Mouse (Mus musculus): Measurements from ENCODE around the gene Grin3a.

DNA sequence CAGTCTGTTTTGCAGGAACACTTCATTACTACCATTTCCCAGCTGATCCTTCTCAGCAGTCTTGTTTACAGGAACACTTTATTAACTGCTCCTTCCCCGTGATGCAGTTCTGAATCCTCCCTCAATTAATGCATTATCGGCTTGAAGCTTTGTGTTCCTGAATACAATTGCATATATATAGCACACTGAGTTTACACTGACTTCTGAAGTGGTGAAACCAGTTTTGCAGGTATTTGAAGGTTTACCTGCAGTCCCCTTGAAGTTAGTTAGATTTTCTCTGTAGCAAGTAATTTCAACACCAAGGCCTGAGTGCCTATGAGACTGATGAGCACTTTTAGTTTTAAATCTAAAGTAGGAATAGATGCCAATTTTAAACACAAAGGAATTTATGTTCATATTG lies 223.3 kb downstream of the Grin3a start:
- TF ChIP-seq POLR2A (IDR thresholded peaks at IDR 0.05; ENCODE audit: insufficient read length, low read depth) (no peak), MAX (IDR thresholded peaks at IDR 0.05; ENCODE audit: low read depth) (no peak), POLR2AphosphoS2 (IDR thresholded peaks at IDR 0.05; ENCODE audit: insufficient read length, low read depth) (no peak), TCF12 (IDR thresholded peaks at IDR 0.05; ENCODE audit: insufficient read depth, poor library complexity, severe bottlenecking) (no peak), TCF3 (IDR thresholded peaks at IDR 0.05; ENCODE audit: insufficient read length, low read depth) (no peak), SRF (IDR thresholded peaks at IDR 0.05; ENCODE audit: control insufficient read depth, insufficient read length, low read depth) (no peak), CEBPB (IDR thresholded peaks at IDR 0.05; ENCODE audit: insufficient read depth, poor library complexity, severe bottlenecking) (no peak), REST (IDR thresholded peaks at IDR 0.05; ENCODE audit: insufficient read depth, insufficient read length) (no peak)

All from myocyte (in vitro differentiated cells).